Mouse (Mus musculus): ENCODE data around the gene Ap5z1.

GRCm38 (mm10) chr5:142445709-142446108, 18.0 kb upstream of the Ap5z1 start:
- no peak for TF ChIP-seq CTCF (IDR thresholded peaks at IDR 0.05; ENCODE audit: low read depth)
- TF ChIP-seq EP300 (IDR thresholded peaks at IDR 0.05; ENCODE audit: low read depth), result no peak

All from liver, postnatal 0 days (tissue).